Mouse (Mus musculus) G1E (cell line): ENCODE results near the gene Cadm1. TPM values are rescaled to one million over a fixed set of nuclear protein-coding genes. Genes with fewer than 3 reads are reported as not detected.

Experiments used
- ATAC-seq: 2 replicates; pipeline ENCODE4 v1.8.0; 2016; ENCODE audit warnings: mild to moderate bottlenecking; ENCODE audit not compliant: insufficient number of reproducible peaks, poor library complexity, low FRiP score, severe bottlenecking; ENCODE audit errors: extremely low read depth
- DNase-seq: peaks from one replicate; pipeline ENCODE4 v3.0.0; 2012; ENCODE audit warnings: low spot score
- H3K27me3 ChIP-seq: 2 replicates; pipeline ENCODE4 v1.6.1; 2012; ENCODE audit warnings: mild to moderate bottlenecking, low read length, inconsistent platforms; ENCODE audit not compliant: insufficient read depth
- H3K36me3 ChIP-seq: replicated peaks from 2 replicates; pipeline ENCODE3; 2012; ENCODE audit warnings: mild to moderate bottlenecking, inconsistent platforms
- H3K4me1 ChIP-seq: 2 replicates; pipeline ENCODE4 v1.6.1; 2012; ENCODE audit warnings: low read depth, low read length, inconsistent platforms, mixed read lengths; ENCODE audit not compliant: insufficient read depth
- H3K4me3 ChIP-seq: 2 replicates; pipeline ENCODE4 v1.5.1; 2012; ENCODE audit warnings: low read depth, mild to moderate bottlenecking, inconsistent platforms, low read length, moderate library complexity, mixed read lengths
- H3K9me3 ChIP-seq: replicated peaks from 2 replicates; pipeline ENCODE4 v1.6.1; 2012; ENCODE audit warnings: inconsistent platforms
- CTCF ChIP-seq: IDR thresholded peaks from 2 replicates; pipeline ENCODE4 v1.5.1; 2012; ENCODE audit warnings: low read depth, low read length, inconsistent platforms, mixed read lengths
- GATA1 ChIP-seq: IDR thresholded peaks from 2 replicates; pipeline ENCODE4 v1.6.1; 2012; ENCODE audit warnings: borderline replicate concordance, low read length, inconsistent platforms, mixed read lengths
- GATA2 ChIP-seq: IDR thresholded peaks from 2 replicates; pipeline ENCODE4 v1.6.1; 2012; ENCODE audit warnings: low read depth, low read length, inconsistent platforms, borderline replicate concordance
- POLR2AphosphoS5 ChIP-seq: IDR thresholded peaks from 2 replicates; pipeline ENCODE4 v1.6.1; 2012; ENCODE audit warnings: low read depth, low read length, inconsistent platforms; ENCODE audit not compliant: insufficient replicate concordance
- TAL1 ChIP-seq: conservative IDR thresholded peaks from 2 replicates; pipeline ENCODE4 v1.6.1; 2012; ENCODE audit warnings: low read depth, low read length, inconsistent platforms, mixed read lengths
- polyA plus RNA-seq: library from polyadenylated mRNA; stranded (reverse); fragments of >175 nt; gene quantifications from 2 replicates; pipeline ENCODE4 v1.2.3, GENCODE M21; 2012
- total RNA-seq, 2 experiments: library from RNA; stranded (forward) in 1 of 2; stranded (reverse) in 1 of 2; fragments of 200-1000 nt in 1 of 2; fragments of >200 nt in 1 of 2; fragmentation: Nextera tagmentation in 1 of 2; gene quantifications; 2 replicates each; pipeline ENCODE4 v1.2.3; 2014 to 2017

Gene Cadm1
- total and polyA plus RNA-seq, 3 experiments, result 0.38 TPM; not detected in 2

- no peak for TF ChIP-seq TAL1
- no peak for TF ChIP-seq CTCF
- TF ChIP-seq POLR2AphosphoS5, result no peak
- no peak for TF ChIP-seq GATA1
- no peak for TF ChIP-seq GATA2
- Histone ChIP-seq H3K4me3 (no peak overlapping the region), H3K27me3 (no peaks in the 10 kb centered on the region), H3K4me1 (no peaks in the 10 kb centered on the region), H3K36me3 (no peaks in the 10 kb centered on the region), H3K9me3 (no peaks in the 10 kb centered on the region; the same call in 1 of the 2 replicates)
- no peak for DNase-seq
- ATAC-seq, result no peak
These were observed 215.7 kb downstream of the Cadm1 start for GRCm38 (mm10) chr9:47745716-47746115.

GRCm38 (mm10) chr9:47749160-47749559 is 219.2 kb downstream of the Cadm1 start:
- H3K9me3 ChIP-seq, result peaks cover 2% of the 10 kb centered on the region; the same call in 1 of the 2 replicates
- no peak overlapping the region for H3K4me3 ChIP-seq
- DNase-seq, result no peak
- no peaks in the 10 kb centered on the region for H3K36me3 ChIP-seq
- no peaks in the 10 kb centered on the region for H3K4me1 ChIP-seq
- ATAC-seq, result no peak
- TF ChIP-seq TAL1 (no peak), GATA1 (no peak), CTCF (no peak), GATA2 (no peak), POLR2AphosphoS5 (no peak)
- H3K27me3 ChIP-seq, result no peaks in the 10 kb centered on the region

GRCm38 (mm10) chr9:47752516-47752915 is 222.5 kb downstream of the Cadm1 start:
- Histone ChIP-seq H3K36me3 (no peaks in the 10 kb centered on the region), H3K27me3 (no peaks in the 10 kb centered on the region), H3K9me3 (peaks cover 5% of the 10 kb centered on the region), H3K4me1 (no peaks in the 10 kb centered on the region), H3K4me3 (no peak overlapping the region)
- no peak for TF ChIP-seq CTCF
- TF ChIP-seq GATA1, result no peak
- no peak for TF ChIP-seq POLR2AphosphoS5
- TF ChIP-seq GATA2, result no peak
- TF ChIP-seq TAL1, result no peak
- no peak for ATAC-seq
- DNase-seq, result no peak

- ATAC-seq (no peak), DNase-seq (no peak)
- Histone ChIP-seq H3K27me3 (no peaks in the 10 kb centered on the region), H3K4me3 (no peak overlapping the region), H3K4me1 (no peaks in the 10 kb centered on the region), H3K9me3 (peaks cover 5% of the 10 kb centered on the region), H3K36me3 (no peaks in the 10 kb centered on the region)
- no peak for TF ChIP-seq POLR2AphosphoS5
These were observed 223.2 kb downstream of the Cadm1 start for GRCm38 (mm10) chr9:47753127-47753526.

- Histone ChIP-seq H3K27me3 (no peaks in the 10 kb centered on the region), H3K36me3 (no peaks in the 10 kb centered on the region), H3K4me3 (no peak overlapping the region), H3K9me3 (peaks cover 5% of the 10 kb centered on the region), H3K4me1 (no peaks in the 10 kb centered on the region)
- DNase-seq (no peak), ATAC-seq (no peak)
- no peak for TF ChIP-seq GATA1
- TF ChIP-seq POLR2AphosphoS5, result no peak
- no peak for TF ChIP-seq CTCF
- TF ChIP-seq GATA2, result no peak
- TF ChIP-seq TAL1, result no peak
These were observed 225.1 kb downstream of the Cadm1 start for GRCm38 (mm10) chr9:47755119-47755518.

- TF ChIP-seq POLR2AphosphoS5 (no peak), TAL1 (no peak), GATA1 (no peak), GATA2 (no peak), CTCF (no peak)
- ATAC-seq, result no peak
These were observed 227.8 kb downstream of the Cadm1 start for GRCm38 (mm10) chr9:47757798-47758197.

GRCm38 (mm10) chr9:47758320-47758719 is 228.3 kb downstream of the Cadm1 start:
- Histone ChIP-seq H3K27me3 (no peaks in the 10 kb centered on the region), H3K9me3 (peaks cover 7% of the 10 kb centered on the region), H3K4me1 (no peaks in the 10 kb centered on the region), H3K4me3 (no peak overlapping the region), H3K36me3 (no peaks in the 10 kb centered on the region)
- no peak for DNase-seq
- no peak for ATAC-seq
- no peak for TF ChIP-seq POLR2AphosphoS5
- no peak for TF ChIP-seq GATA2
- no peak for TF ChIP-seq TAL1
- no peak for TF ChIP-seq GATA1
- no peak for TF ChIP-seq CTCF

More at GRCm38 (mm10) chr9:47757798-47758197, 227.8 kb downstream of the Cadm1 start:
- H3K4me1 ChIP-seq, result no peaks in the 10 kb centered on the region
- H3K36me3 ChIP-seq, result no peaks in the 10 kb centered on the region
- no peak overlapping the region for H3K4me3 ChIP-seq
- DNase-seq, result no peak
- peaks cover 6% of the 10 kb centered on the region for H3K9me3 ChIP-seq
- no peaks in the 10 kb centered on the region for H3K27me3 ChIP-seq
